Mouse (Mus musculus): ENCODE data around the gene Dpf2. TPM values are rescaled to one million over a fixed set of nuclear protein-coding genes. Genes with fewer than 3 reads are reported as not detected.

Gene Dpf2
- 49.1 and 55.8 TPM in 2 replicates for polyA plus RNA-seq (2015; fragmentation: Nextera tagmentation; extraction: Ambion mirVana)

DNA sequence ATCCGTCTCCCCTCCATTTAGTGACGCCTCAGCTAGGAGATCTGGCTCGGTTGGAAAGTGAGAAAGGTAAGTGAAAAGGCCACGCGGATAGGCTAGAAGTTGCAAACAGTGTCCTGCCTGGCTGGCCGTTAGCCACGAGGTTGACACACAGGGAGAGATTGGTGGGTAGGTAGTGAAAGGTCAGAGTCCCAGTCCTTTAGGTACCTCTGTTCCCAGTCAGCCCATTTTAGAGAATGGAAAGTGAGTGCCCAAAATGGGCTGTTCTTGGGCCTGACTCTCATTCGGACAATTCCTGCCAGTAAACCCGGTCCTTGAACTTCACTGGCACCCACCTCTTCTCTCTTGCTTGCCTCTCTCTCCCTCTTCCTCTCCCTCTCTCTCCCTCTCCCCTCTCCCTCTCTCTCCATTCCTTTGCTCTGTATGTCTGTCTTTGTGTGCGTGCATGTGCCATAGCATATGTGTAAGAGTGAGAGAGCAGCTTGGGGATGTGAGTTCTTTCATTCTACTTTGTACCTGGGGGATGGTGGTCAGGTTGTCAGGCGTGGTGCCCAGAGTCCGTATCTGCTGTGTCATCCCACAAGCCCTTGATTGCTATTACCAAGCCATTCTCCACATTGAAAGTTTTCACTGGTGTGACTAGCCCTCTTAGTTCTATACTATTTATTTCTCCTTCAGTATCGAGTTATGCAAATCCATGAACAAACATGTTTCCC is at the start of gene Dpf2:
TSS of gene Dpf2 (minus strand) at position 4 of the 713 bp plus-strand sequence.

DNA sequence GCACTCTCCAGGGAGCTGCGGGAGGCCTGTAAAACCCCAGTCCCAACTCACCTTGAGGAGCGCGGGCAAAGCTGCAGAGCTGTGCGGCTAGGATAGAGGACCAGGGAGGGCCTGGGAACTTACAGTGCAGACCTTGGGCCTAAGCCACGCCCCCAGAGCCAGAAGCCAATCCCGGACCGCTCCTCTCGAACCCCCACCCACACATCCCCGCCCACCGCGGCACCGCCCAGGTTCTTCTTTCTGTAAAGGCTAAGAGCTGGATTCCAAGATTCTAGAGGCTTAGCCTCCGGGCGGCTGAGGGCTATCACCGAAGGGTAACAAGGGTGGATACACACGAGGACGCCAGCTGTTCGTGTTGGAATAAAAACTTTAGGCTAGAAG is 11.9 kb upstream of the Dpf2 start, which contains the start of gene Cdc42ep2:
TSS of gene Cdc42ep2 (minus strand) at position 104 of the 381 bp plus-strand sequence.

DNA sequence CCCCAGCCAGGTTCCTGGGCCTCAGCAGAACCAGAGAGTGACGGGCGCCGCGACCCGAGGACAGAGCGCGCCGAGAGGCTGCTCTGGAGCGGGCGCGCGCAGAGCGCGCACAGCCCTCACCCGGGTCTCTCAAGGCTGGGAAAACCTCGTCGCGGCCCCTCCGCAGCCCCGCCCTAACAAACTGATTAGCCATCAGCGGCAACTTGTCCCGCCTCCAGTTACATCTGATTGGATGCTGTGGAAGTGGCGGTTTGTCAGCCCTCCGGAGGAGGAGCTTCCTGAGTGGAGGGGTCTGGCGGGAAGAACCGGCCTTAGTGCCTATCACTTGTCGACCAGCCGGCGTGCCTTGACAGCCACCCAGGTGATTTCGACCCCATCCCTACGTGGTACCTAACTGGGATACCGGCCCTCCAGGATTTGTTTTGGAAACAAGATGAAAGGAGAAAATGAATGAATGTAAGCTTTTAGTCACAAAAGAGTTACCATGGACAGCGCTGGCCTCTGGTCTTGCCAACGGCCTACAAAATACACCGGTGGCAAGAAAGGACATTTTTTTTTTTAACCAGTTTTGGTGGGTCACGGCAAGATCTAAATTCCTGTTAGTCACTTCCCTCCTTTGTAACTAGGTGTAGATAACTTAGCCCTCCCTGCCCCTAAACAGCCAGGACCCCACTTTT is 18.7 kb downstream of the Dpf2 start, which contains the start of gene Tigd3:
TSS of gene Tigd3 (minus strand) at position 148 of the 677 bp plus-strand sequence.

DNA sequence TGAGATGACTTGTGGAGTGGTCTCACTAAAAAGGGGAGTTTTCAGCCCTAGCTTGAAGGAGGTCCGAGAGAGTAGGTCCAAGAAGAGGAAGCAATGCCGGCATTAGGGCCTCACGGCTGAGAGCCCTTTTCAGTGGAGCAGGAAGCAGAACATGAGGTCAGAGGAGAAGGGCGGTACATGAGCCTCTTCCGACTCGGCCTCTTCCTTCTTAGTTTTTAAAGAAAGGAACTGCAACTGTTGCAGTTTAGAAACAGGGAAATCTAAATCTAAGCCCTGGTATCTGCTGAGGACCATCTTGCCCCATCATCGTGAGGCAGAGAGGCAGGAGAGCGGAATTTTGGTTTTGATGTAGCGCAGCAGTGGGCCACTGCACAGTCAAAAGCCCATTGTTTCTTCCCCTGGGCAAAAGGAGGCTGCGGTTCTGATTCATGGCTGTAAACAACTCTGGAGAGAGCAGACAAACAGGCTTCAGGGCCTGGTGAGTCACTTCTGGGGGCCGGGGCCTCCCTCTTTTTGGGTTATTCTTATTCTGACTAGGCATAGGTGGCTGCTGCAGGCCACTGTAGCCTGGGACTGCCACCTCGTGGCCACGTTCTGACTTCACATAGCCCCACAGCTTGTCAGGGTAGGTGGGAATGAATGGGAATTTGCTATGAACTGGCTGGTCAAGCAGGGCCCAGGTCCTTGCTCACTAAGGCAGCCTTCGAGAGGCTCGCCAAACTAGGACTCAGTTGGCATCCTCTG is 35.0 kb downstream of the Dpf2 start, which contains the start of gene Slc25a45:
TSS of gene Slc25a45 (plus strand) at position 191 of the 744 bp plus-strand sequence.

DNA sequence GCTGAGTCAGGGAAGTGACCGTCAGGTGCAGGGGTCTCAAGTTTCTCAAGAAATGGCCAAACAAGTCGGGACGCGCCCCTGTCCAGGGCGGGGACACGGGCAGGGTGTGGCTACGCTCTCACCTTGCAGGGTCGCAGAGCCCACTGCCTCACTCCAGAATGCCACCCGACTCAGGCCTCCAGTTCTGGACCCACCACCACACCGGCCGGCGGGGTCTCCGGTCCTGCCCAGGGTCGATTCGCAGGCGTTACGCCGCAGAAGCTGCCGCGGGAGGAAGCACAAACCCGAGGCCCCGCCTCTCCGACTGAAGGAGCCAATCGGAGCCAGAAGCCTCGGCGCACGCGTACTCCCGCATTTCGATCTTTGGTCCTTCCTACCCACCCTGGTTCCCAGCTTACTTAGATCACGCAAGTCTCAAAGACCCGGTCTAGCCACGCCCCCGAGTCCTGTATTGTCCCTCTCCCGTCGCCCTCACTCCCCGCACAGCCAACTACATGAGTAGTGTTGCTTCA is 37.8 kb downstream of the Dpf2 start, which contains the start of gene Frmd8:
TSS of gene Frmd8 (minus strand) at position 306 of the 512 bp plus-strand sequence.

Other genes starting within 250 kb of the Dpf2 start
- gene Sipa1, start 249.3 kb downstream of the Dpf2 start, polyA plus RNA-seq (2015; fragmentation: Nextera tagmentation; extraction: Ambion mirVana) = 22.6 and 22.9 TPM in 2 replicates
- 10.7 and 12.0 TPM in 2 replicates for gene Map3k11, start 224.3 kb downstream of the Dpf2 start, polyA plus RNA-seq (2015; fragmentation: Nextera tagmentation; extraction: Ambion mirVana)
- 16.5 and 22.2 TPM in 2 replicates for gene Pcnx3, start 224.1 kb downstream of the Dpf2 start, polyA plus RNA-seq (2015; fragmentation: Nextera tagmentation; extraction: Ambion mirVana)
- gene Kcnk7, start 208.6 kb downstream of the Dpf2 start, polyA plus RNA-seq (2015; fragmentation: Nextera tagmentation; extraction: Ambion mirVana) = 0.25 and 0.53 TPM in 2 replicates
- gene Ehbp1l1, start 186.7 kb downstream of the Dpf2 start, polyA plus RNA-seq (2015; fragmentation: Nextera tagmentation; extraction: Ambion mirVana) = 39.6 and 46.6 TPM in 2 replicates
- 111 and 124 TPM in 2 replicates for gene Fam89b, start 183.4 kb downstream of the Dpf2 start, polyA plus RNA-seq (2015; fragmentation: Nextera tagmentation; extraction: Ambion mirVana)
- gene Ltbp3, start 172.1 kb downstream of the Dpf2 start, polyA plus RNA-seq (2015; fragmentation: Nextera tagmentation; extraction: Ambion mirVana) = 20.0 and 20.8 TPM in 2 replicates
- 75.6 and 85.9 TPM in 2 replicates for gene Scyl1, start 141.6 kb downstream of the Dpf2 start, polyA plus RNA-seq (2015; fragmentation: Nextera tagmentation; extraction: Ambion mirVana)
- gene Frmd8, start 37.7 kb downstream of the Dpf2 start, polyA plus RNA-seq (2015; fragmentation: Nextera tagmentation; extraction: Ambion mirVana) = 12.2 and 12.5 TPM in 2 replicates
- 2.9 TPM in 2 replicates for gene Slc25a45, start 35.2 kb downstream of the Dpf2 start, polyA plus RNA-seq (2015; fragmentation: Nextera tagmentation; extraction: Ambion mirVana)
- 6.3 and 8.0 TPM in 2 replicates for gene Tigd3, start 18.9 kb downstream of the Dpf2 start, polyA plus RNA-seq (2015; fragmentation: Nextera tagmentation; extraction: Ambion mirVana)
- 18.7 and 21.8 TPM in 2 replicates for gene Cdc42ep2, start 11.8 kb upstream of the Dpf2 start, polyA plus RNA-seq (2015; fragmentation: Nextera tagmentation; extraction: Ambion mirVana)
- 15.5 and 17.6 TPM in 2 replicates for gene Pola2, start 51.2 kb upstream of the Dpf2 start, polyA plus RNA-seq (2015; fragmentation: Nextera tagmentation; extraction: Ambion mirVana)
- not detected in 2 replicates for gene Slc22a20, start 73.1 kb upstream of the Dpf2 start, polyA plus RNA-seq (2015; fragmentation: Nextera tagmentation; extraction: Ambion mirVana)
- gene Capn1, start 102.9 kb upstream of the Dpf2 start, polyA plus RNA-seq (2015; fragmentation: Nextera tagmentation; extraction: Ambion mirVana) = 5.2 and 5.8 TPM in 2 replicates
- 28.0 and 31.6 TPM in 2 replicates for gene Syvn1, start 133.6 kb upstream of the Dpf2 start, polyA plus RNA-seq (2015; fragmentation: Nextera tagmentation; extraction: Ambion mirVana)
- 51.3 and 60.2 TPM in 2 replicates for gene Mrpl49, start 144.8 kb upstream of the Dpf2 start, polyA plus RNA-seq (2015; fragmentation: Nextera tagmentation; extraction: Ambion mirVana)
- 603 and 680 TPM in 2 replicates for gene Fau, start 144.8 kb upstream of the Dpf2 start, polyA plus RNA-seq (2015; fragmentation: Nextera tagmentation; extraction: Ambion mirVana)
- gene Znhit2, start 148.2 kb upstream of the Dpf2 start, polyA plus RNA-seq (2015; fragmentation: Nextera tagmentation; extraction: Ambion mirVana) = 44.4 and 45.4 TPM in 2 replicates
- 53.5 and 57.5 TPM in 2 replicates for gene Tm7sf2, start 155.4 kb upstream of the Dpf2 start, polyA plus RNA-seq (2015; fragmentation: Nextera tagmentation; extraction: Ambion mirVana)
- gene Vps51, start 164.2 kb upstream of the Dpf2 start, polyA plus RNA-seq (2015; fragmentation: Nextera tagmentation; extraction: Ambion mirVana) = 76.7 and 77.3 TPM in 2 replicates
- not detected in 2 replicates for gene Tmem262, start 167.0 kb upstream of the Dpf2 start, polyA plus RNA-seq (2015; fragmentation: Nextera tagmentation; extraction: Ambion mirVana)
- gene Gm28374, start 169.2 kb upstream of the Dpf2 start, polyA plus RNA-seq (2015; fragmentation: Nextera tagmentation; extraction: Ambion mirVana) = 0.75 TPM in 1 of 2 replicates, not detected in the other
- gene Zfpl1, start 171.9 kb upstream of the Dpf2 start, polyA plus RNA-seq (2015; fragmentation: Nextera tagmentation; extraction: Ambion mirVana) = 75.3 and 75.4 TPM in 2 replicates
- 2.8 and 3.1 TPM in 2 replicates for gene Cdca5, start 172.0 kb upstream of the Dpf2 start, polyA plus RNA-seq (2015; fragmentation: Nextera tagmentation; extraction: Ambion mirVana)
- not detected in 2 replicates for gene AC131692.1, start 181.4 kb upstream of the Dpf2 start, polyA plus RNA-seq (2015; fragmentation: Nextera tagmentation; extraction: Ambion mirVana)
- 0.27 TPM in 2 replicates for gene Naaladl1, start 192.8 kb upstream of the Dpf2 start, polyA plus RNA-seq (2015; fragmentation: Nextera tagmentation; extraction: Ambion mirVana)
- 53.9 and 58.0 TPM in 2 replicates for gene Sac3d1, start 205.6 kb upstream of the Dpf2 start, polyA plus RNA-seq (2015; fragmentation: Nextera tagmentation; extraction: Ambion mirVana)
- 51.8 and 61.0 TPM in 2 replicates for gene Snx15, start 215.3 kb upstream of the Dpf2 start, polyA plus RNA-seq (2015; fragmentation: Nextera tagmentation; extraction: Ambion mirVana)
- gene Batf2, start 228.0 kb upstream of the Dpf2 start, polyA plus RNA-seq (2015; fragmentation: Nextera tagmentation; extraction: Ambion mirVana) = 0.18 TPM in 1 of 2 replicates, not detected in the other
- 163 TPM in 2 replicates for gene Arl2, start 228.5 kb upstream of the Dpf2 start, polyA plus RNA-seq (2015; fragmentation: Nextera tagmentation; extraction: Ambion mirVana)